Mouse (Mus musculus) liver, embryonic 12.5 days (tissue): Measurements from ENCODE around the gene Ormdl3. TPM values are rescaled to one million over a fixed set of nuclear protein-coding genes. Genes with fewer than 3 reads are reported as not detected.
"Not testable (repeated sequence)": the region's sequence is repeated elsewhere in the genome, so short reads cannot be mapped to it uniquely, and the experiment has no call there.

Experiments
- ATAC-seq: fragments of 200-750 bp; cut with Nextera tagmentation; 2 replicates; pipeline ENCODE4 v1.8.0; 2017; ENCODE audit warnings: moderate number of reproducible peaks, mild to moderate bottlenecking, moderate library complexity
- H3K27ac ChIP-seq: fragments of 300-500 bp; sonication (generic); 2 replicates; pipeline ENCODE4 v1.5.1; 2016; ENCODE audit warnings: mild to moderate bottlenecking
- H3K27me3 ChIP-seq: fragments of 300-500 bp; sonication (generic); replicated peaks from 2 replicates; pipeline ENCODE4 v1.6.1; 2016; ENCODE audit warnings: mild to moderate bottlenecking, moderate library complexity
- H3K36me3 ChIP-seq: fragments of 300-500 bp; sonication (generic); 2 replicates; pipeline ENCODE4 v1.6.1; 2016; ENCODE audit warnings: mild to moderate bottlenecking, moderate library complexity
- H3K4me1 ChIP-seq: fragments of 300-500 bp; sonication (generic); 2 replicates; pipeline ENCODE4 v1.6.1; 2016
- H3K4me2 ChIP-seq: fragments of 300-500 bp; sonication (generic); 2 replicates; pipeline ENCODE4 v1.6.1; 2016; ENCODE audit warnings: mild to moderate bottlenecking, moderate library complexity
- H3K4me3 ChIP-seq: fragments of 300-500 bp; sonication (generic); 2 replicates; pipeline ENCODE4 v1.5.1; 2016; ENCODE audit warnings: mild to moderate bottlenecking, moderate library complexity
- H3K9ac ChIP-seq: fragments of 300-500 bp; sonication (generic); 2 replicates; pipeline ENCODE4 v1.6.1; 2016; ENCODE audit warnings: mild to moderate bottlenecking, moderate library complexity
- H3K9me3 ChIP-seq: fragments of 300-500 bp; sonication (generic); replicated peaks from 2 replicates; pipeline ENCODE4 v1.6.1; 2016; ENCODE audit warnings: mild to moderate bottlenecking, moderate library complexity
- WGBS: fragments of 180-500 bp; shearing (Covaris S2); methylation state at CpG from one replicate; pipeline ENCODE4 v1.1.7; 2016; ENCODE audit not compliant: insufficient replicate concordance; 5-methylcytosine and 5-hydroxymethylcytosine counted together
- polyA plus RNA-seq: library from polyadenylated mRNA; unstranded; fragments of >200 nt; fragmentation: Nextera tagmentation; extraction: Ambion mirVana; gene quantifications from 2 replicates; pipeline ENCODE4 v1.2.1, GENCODE M21; 2016

The Ormdl3 gene
- polyA plus RNA-seq = 44.2 and 44.3 TPM in 2 replicates

GRCm38 (mm10) chr11:98586892-98587563 is at the start of gene Ormdl3:
Ormdl3 (minus strand) TSS chr11:98587368.
- Histone ChIP-seq H3K9ac (peak within 1 kb of the TSS; percentile 95), H3K36me3 (peaks cover 26% of the 10 kb centered on the region), H3K27me3 (peaks cover 6% of the 10 kb centered on the region; the same call in 1 of the 2 replicates), H3K4me2 (peak within 1 kb of the TSS; percentile 96), H3K4me3 (peak within 1 kb of the TSS; percentile 97), H3K27ac (peak within 1 kb of the TSS; percentile 99), H3K4me1 (peaks cover 78% of the 10 kb centered on the region), H3K9me3 (no peaks in the 10 kb centered on the region)
- peak; percentile 71 for ATAC-seq
- WGBS = under 1% methylated on average over 49 of the region's 49 CpGs

DNA sequence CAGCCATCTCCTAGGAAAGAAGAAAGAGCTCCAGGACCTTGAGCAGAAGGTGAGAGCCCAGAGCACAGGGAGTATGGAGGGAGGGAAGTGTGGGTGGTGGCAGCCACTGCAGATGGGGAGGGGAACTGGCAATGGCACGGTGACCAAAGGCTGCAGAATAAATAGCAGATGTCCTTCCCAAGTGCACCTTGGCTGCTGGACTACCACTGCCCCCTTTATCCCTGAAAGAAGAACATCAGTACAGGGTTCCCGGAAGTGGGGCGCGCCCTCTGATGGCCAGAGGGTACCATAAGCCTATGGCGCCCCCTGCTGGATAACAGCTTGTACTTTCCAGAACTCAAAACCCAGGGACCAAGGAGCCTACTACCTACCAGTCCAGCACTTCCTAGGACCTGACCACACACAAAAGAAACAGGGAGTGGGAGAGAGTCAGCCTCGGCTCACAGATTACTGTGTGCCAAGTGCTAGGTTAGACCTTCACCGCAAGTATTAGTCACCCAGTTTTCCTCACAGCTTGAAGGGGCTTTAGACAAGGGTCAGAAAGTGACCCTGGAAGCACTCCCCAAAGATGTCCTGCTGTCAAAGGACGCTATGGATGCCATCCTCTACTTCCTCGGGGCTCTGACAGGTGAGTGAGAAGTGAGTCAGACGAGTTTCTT is 48.3 kb upstream of the Ormdl3 start:
- not testable (repeated sequence) for H3K9me3 ChIP-seq, H3K27ac ChIP-seq, H3K9ac ChIP-seq, H3K4me1 ChIP-seq, H3K4me3 ChIP-seq, H3K36me3 ChIP-seq, H3K4me2 ChIP-seq
- 21% methylated on average over 10 of the region's 10 CpGs for WGBS
- peaks cover 15% of the 10 kb centered on the region; the same call in 1 of the 2 replicates for H3K27me3 ChIP-seq
- 0 out of 2 replicates have a peak, but pooled peaks have one; percentile 35 for ATAC-seq

GRCm38 (mm10) chr11:98630646-98631045 is 43.5 kb upstream of the Ormdl3 start:
- Histone ChIP-seq H3K4me1 (no peaks in the 10 kb centered on the region), H3K27ac (no peak overlapping the region), H3K36me3 (no peaks in the 10 kb centered on the region), H3K4me3 (no peak overlapping the region), H3K9me3 (no peaks in the 10 kb centered on the region), H3K9ac (no peak overlapping the region), H3K27me3 (peaks cover 17% of the 10 kb centered on the region; the same call in 1 of the 2 replicates), H3K4me2 (no peak overlapping the region)
- no peak for ATAC-seq
- 70% methylated on average over 5 of the region's 5 CpGs for WGBS

GRCm38 (mm10) chr11:98628706-98629105 is 41.5 kb upstream of the Ormdl3 start:
- Histone ChIP-seq H3K36me3 (no peaks in the 10 kb centered on the region), H3K4me1 (no peaks in the 10 kb centered on the region), H3K9ac (no peak overlapping the region), H3K4me2 (no peak overlapping the region), H3K4me3 (no peak overlapping the region), H3K27me3 (peaks cover 17% of the 10 kb centered on the region; the same call in 1 of the 2 replicates), H3K27ac (no peak overlapping the region), H3K9me3 (no peaks in the 10 kb centered on the region)
- no peak for ATAC-seq
- WGBS = 82% methylated on average over 3 of the region's 3 CpGs

DNA sequence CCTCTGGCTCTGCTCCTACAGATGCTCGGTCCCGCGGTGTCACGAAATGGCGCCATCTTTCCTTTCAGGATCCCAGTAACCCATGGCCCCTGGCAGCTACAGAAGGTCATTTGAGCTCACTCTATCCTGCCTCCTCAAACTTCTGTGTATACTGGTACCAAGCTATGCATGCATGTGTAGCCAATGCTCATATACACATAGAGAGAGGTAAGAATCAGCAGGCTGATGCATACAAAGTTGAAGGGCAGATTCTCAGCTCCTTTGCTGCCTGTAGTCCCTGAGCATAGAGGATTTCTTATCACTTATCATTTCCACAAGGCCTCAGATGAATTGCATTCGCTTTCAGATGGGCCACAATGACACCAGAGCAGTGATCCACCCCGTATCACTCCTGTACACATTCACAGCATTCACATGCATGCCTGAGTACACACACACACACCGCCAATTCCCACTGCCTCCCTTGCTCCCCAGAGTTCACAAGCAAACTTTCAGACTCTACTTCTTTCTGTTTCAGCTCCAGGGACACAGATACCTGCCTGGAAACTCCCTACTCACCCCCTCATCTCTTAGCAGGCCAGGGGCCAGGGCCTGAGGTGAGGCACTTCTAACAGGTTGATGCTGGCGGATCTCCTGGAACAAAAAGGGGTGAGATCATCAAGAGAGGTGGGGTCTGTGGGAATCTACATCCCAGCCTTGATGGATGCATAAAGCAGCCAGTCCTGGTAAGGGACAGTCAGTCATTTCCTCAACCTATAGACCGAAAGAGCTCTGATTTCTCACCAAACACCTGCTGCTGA is 38.6 kb upstream of the Ormdl3 start, which contains the start of the genes Gm12355 and Gsdma3:
Gene Gm12355, minus strand, starts transcription at position 51 of the 800 bp plus-strand sequence.
Gene Gsdma3, plus strand, starts transcription at position 750 of the 800 bp plus-strand sequence.
- no peak within 1 kb of the TSS for H3K4me3 ChIP-seq
- H3K4me1 ChIP-seq = no peaks in the 10 kb centered on the region
- WGBS = 75% methylated on average over 10 of the region's 10 CpGs
- H3K27me3 ChIP-seq = 0 out of 2 replicates have a peak, but pooled peaks cover 7% of the 10 kb centered on the region
- H3K36me3 ChIP-seq = no peaks in the 10 kb centered on the region
- no peak within 1 kb of the TSS for H3K9ac ChIP-seq
- no peak within 1 kb of the TSS for H3K4me2 ChIP-seq
- no peak for ATAC-seq
- peaks cover 6% of the 10 kb centered on the region; the same call in 1 of the 2 replicates for H3K9me3 ChIP-seq
- H3K27ac ChIP-seq = no peak within 1 kb of the TSS

- H3K27me3 ChIP-seq, H3K4me3 ChIP-seq, H3K9me3 ChIP-seq, ATAC-seq, H3K4me2 ChIP-seq, H3K36me3 ChIP-seq, H3K27ac ChIP-seq, H3K4me1 ChIP-seq, H3K9ac ChIP-seq: not testable (repeated sequence)
- 67% methylated on average over 2 of the region's 2 CpGs for WGBS
Measured at GRCm38 (mm10) chr11:98624381-98624780, 37.2 kb upstream of the Ormdl3 start.

GRCm38 (mm10) chr11:98623981-98624380 is 36.8 kb upstream of the Ormdl3 start:
- not testable (repeated sequence) for H3K9ac ChIP-seq, H3K4me3 ChIP-seq, H3K27ac ChIP-seq, H3K36me3 ChIP-seq, H3K4me1 ChIP-seq, H3K4me2 ChIP-seq, H3K9me3 ChIP-seq, ATAC-seq, H3K27me3 ChIP-seq
- 73% methylated on average over 6 of the region's 6 CpGs for WGBS

GRCm38 (mm10) chr11:98620791-98621190 is 33.6 kb upstream of the Ormdl3 start:
- Histone ChIP-seq H3K9ac (no peak overlapping the region), H3K9me3 (peaks cover 10% of the 10 kb centered on the region; the same call in 1 of the 2 replicates), H3K27me3 (no peaks in the 10 kb centered on the region), H3K36me3 (no peaks in the 10 kb centered on the region), H3K4me3 (no peak overlapping the region), H3K27ac (no peak overlapping the region), H3K4me2 (no peak overlapping the region), H3K4me1 (no peaks in the 10 kb centered on the region)
- 79% methylated on average over 13 of the region's 13 CpGs for WGBS
- ATAC-seq = no peak

DNA sequence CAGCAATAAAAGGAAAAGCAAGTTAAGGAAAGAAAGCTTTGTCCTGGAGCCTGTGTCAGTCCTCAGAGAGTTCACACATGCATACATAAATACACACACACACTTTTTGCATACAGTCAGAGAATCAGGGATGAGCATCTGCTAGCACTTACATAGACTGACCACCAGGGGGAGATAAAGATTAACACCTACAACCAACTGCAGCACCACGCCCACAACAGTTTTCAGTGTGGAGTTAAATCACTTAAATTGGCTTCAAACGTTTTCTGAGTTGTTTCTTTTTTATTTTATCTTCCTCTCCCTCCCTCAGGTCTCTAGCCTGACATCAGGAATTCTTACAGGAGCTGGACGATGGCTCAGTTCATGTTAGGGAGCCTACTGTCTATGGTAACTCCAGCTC is 19.6 kb upstream of the Ormdl3 start:
- Histone ChIP-seq H3K27me3 (peaks cover 60% of the 10 kb centered on the region), H3K4me1 (peaks cover 8% of the 10 kb centered on the region), H3K4me2 (no peak overlapping the region), H3K9ac (no peak overlapping the region), H3K9me3 (no peaks in the 10 kb centered on the region), H3K27ac (no peak overlapping the region), H3K36me3 (no peaks in the 10 kb centered on the region), H3K4me3 (no peak overlapping the region)
- ATAC-seq = no peak
- 7% methylated on average over 3 of the region's 3 CpGs for whole genome bisulfite sequencing

GRCm38 (mm10) chr11:98604911-98605310 is 17.7 kb upstream of the Ormdl3 start:
- H3K9ac ChIP-seq, H3K4me1 ChIP-seq, H3K9me3 ChIP-seq, H3K4me2 ChIP-seq, H3K36me3 ChIP-seq, H3K27ac ChIP-seq, ATAC-seq, H3K4me3 ChIP-seq: not testable (repeated sequence)
- WGBS = 53% methylated on average over 6 of the region's 6 CpGs
- H3K27me3 ChIP-seq = peaks cover 74% of the 10 kb centered on the region

DNA sequence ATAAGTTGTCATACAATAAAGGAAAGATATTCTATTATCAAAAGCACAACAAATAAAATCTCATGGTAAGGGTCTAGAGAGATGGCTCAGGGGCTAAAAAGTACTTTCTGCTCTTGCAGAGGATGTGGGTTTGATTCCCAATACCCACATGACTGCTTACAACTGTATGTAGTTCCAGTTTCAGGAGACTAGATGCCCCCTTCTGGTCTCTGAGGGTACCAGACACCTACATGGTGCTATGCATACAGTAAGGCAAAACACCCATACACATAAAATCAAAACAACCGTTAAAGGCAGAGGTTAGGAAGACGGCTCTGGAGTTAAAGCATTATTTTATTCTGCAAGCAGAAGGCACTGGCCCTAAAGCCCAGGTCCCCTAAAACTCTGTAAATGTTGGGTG is 16.8 kb upstream of the Ormdl3 start:
- ATAC-seq = no peak
- Histone ChIP-seq H3K4me1 (peaks cover 10% of the 10 kb centered on the region), H3K4me2 (no peak overlapping the region), H3K4me3 (no peak overlapping the region), H3K36me3 (no peaks in the 10 kb centered on the region), H3K27ac (no peak overlapping the region), H3K27me3 (peaks cover 74% of the 10 kb centered on the region), H3K9ac (no peak overlapping the region), H3K9me3 (no peaks in the 10 kb centered on the region)
- WGBS = 65% methylated on average over 2 of the region's 2 CpGs
